Mouse (Mus musculus): ENCODE data around the gene Cep63. TPM values are rescaled to one million over a fixed set of nuclear protein-coding genes. Genes with fewer than 3 reads are reported as not detected.

The Cep63 gene
- total RNA-seq, 4 experiments from 2014 or later: 50.0 to 63.2 (median 54.9) TPM

GRCm38 (mm10) chr9:102558463-102558862 lies 67.9 kb downstream of the Cep63 start:
- no peak for DNase-seq (ENCODE audit: low spot score)

GRCm38 (mm10) chr9:102553781-102554180 lies 72.6 kb downstream of the Cep63 start:
- DNase-seq (ENCODE audit: low spot score): no peak

- DNase-seq (ENCODE audit: low spot score): peak; percentile 18
Measured at GRCm38 (mm10) chr9:102551771-102552170, 74.6 kb downstream of the Cep63 start.

- peak; percentile 10 for DNase-seq (ENCODE audit: low spot score)
Measured at GRCm38 (mm10) chr9:102549211-102549610, 77.1 kb downstream of the Cep63 start.

- no peak for DNase-seq (ENCODE audit: low spot score)
Measured at GRCm38 (mm10) chr9:102547028-102547354, 79.3 kb downstream of the Cep63 start.

- DNase-seq (ENCODE audit: low spot score): no peak
Measured at GRCm38 (mm10) chr9:102546256-102547027, 79.9 kb downstream of the Cep63 start.

GRCm38 (mm10) chr9:102545406-102546255 lies 80.7 kb downstream of the Cep63 start:
- DNase-seq (ENCODE audit: low spot score): no peak

GRCm38 (mm10) chr9:102544773-102545366 lies 81.5 kb downstream of the Cep63 start:
- DNase-seq (ENCODE audit: low spot score): peak; percentile 69

GRCm38 (mm10) chr9:102544116-102544772 lies 82.1 kb downstream of the Cep63 start:
- DNase-seq (ENCODE audit: low spot score): no peak

GRCm38 (mm10) chr9:102543761-102544115 lies 82.6 kb downstream of the Cep63 start:
- no peak for DNase-seq (ENCODE audit: low spot score)

- no peak for DNase-seq (ENCODE audit: low spot score)
Measured at GRCm38 (mm10) chr9:102542540-102542939, 83.8 kb downstream of the Cep63 start.

GRCm38 (mm10) chr9:102541666-102542065 lies 84.7 kb downstream of the Cep63 start:
- DNase-seq (ENCODE audit: low spot score): no peak

- no peak for DNase-seq (ENCODE audit: low spot score)
Measured at GRCm38 (mm10) chr9:102539699-102540098, 86.6 kb downstream of the Cep63 start.

GRCm38 (mm10) chr9:102536968-102537367 lies 89.4 kb downstream of the Cep63 start:
- DNase-seq (ENCODE audit: low spot score): no peak

Other genes with a start within 250 kb of the Cep63 start
- 10 to 100 TPM; 12.0 to 21.0 (median 17.8) TPM for gene Ky, start 120.8 kb downstream of the Cep63 start, total RNA-seq (2022)
- gene Anapc13, start 238 bp downstream of the Cep63 start, total RNA-seq (2022): 100 to 1,000 TPM; 342 to 434 (median 380) TPM
- gene Amotl2, start 90.1 kb upstream of the Cep63 start, total RNA-seq (2022): 10 to 100 TPM; 56.7 to 80.1 (median 58.6) TPM
- gene Ryk, start 208.4 kb upstream of the Cep63 start, total RNA-seq (2022): 10 to 100 TPM; 35.0 to 41.6 (median 36.9) TPM

Measured in heart, adult 8-10 months (tissue).